Mouse (Mus musculus) CH12.LX (cell line): Measurements from ENCODE around the gene Rexo1.

Experiments used
- CTCF ChIP-seq, 2 experiments: IDR thresholded peaks in 1 of 2; conservative IDR thresholded peaks in 1 of 2; 2 replicates each; pipeline ENCODE4 v1.5.1; 2011 to 2012; ENCODE audit warnings: low read depth in 2 of 2, low read length in 2 of 2, improper control_type of control experiment in 1 of 2, inconsistent platforms in 1 of 2, mild to moderate bottlenecking in 1 of 2, moderate library complexity in 1 of 2
- MAZ ChIP-seq: IDR thresholded peaks from 2 replicates; pipeline ENCODE4 v1.6.1; 2012; ENCODE audit warnings: low read depth, mild to moderate bottlenecking, inconsistent platforms, low read length, improper control_type of control experiment, moderate library complexity
- NRF1 ChIP-seq: IDR thresholded peaks from 2 replicates; pipeline ENCODE4 v1.6.1; 2014; ENCODE audit warnings: low read depth, mild to moderate bottlenecking, inconsistent platforms, low read length, improper control_type of control experiment, moderate library complexity
- POLR2A ChIP-seq: IDR thresholded peaks from 2 replicates; pipeline ENCODE4 v1.6.1; 2011; ENCODE audit warnings: low read depth, mild to moderate bottlenecking, improper control_type of control experiment, low read length
- SIN3A ChIP-seq: IDR thresholded peaks from 2 replicates; pipeline ENCODE4 v1.6.1; 2012; ENCODE audit warnings: low read length, improper control_type of control experiment, inconsistent platforms

- TF ChIP-seq POLR2A (no peak), NRF1 (no peak), CTCF (conservative IDR thresholded peaks at IDR 0.05 in 1 of 2, IDR thresholded peaks at IDR 0.05 in 1 of 2; ENCODE audit: low read depth in 2 of 2, low read length in 2 of 2) (no peak), MAZ (no peak), SIN3A (no peak)
These were observed 7.5 kb upstream of the Rexo1 start for GRCm38 (mm10) chr10:80568876-80569275.
